Mouse (Mus musculus) myocyte (in vitro differentiated cells): ENCODE data around the gene Tesk2. TPM values are rescaled to one million over a fixed set of nuclear protein-coding genes. Genes with fewer than 3 reads are reported as not detected.

Experiments used
- H3K27me3 ChIP-seq: one replicate; pipeline ENCODE4 v1.6.1; 2011; ENCODE audit not compliant: control insufficient read depth, insufficient read depth, insufficient read length
- H3K36me3 ChIP-seq: one replicate; pipeline ENCODE4 v1.6.1; 2011; ENCODE audit not compliant: control insufficient read depth, insufficient read depth
- H3K4me2 ChIP-seq: one replicate; pipeline ENCODE4 v1.6.1; 2011; ENCODE audit warnings: low read depth, control low read depth
- H3K4me3 ChIP-seq: one replicate; pipeline ENCODE4 v1.5.1; 2011; ENCODE audit warnings: mild to moderate bottlenecking, control low read depth, moderate library complexity
- H3K79me2 ChIP-seq: one replicate; pipeline ENCODE4 v1.6.1; 2011; ENCODE audit not compliant: control insufficient read depth, insufficient read depth
- H3ac ChIP-seq: one replicate; pipeline ENCODE4 v1.6.1; 2011; ENCODE audit not compliant: control insufficient read depth, insufficient read length
- CEBPB ChIP-seq: IDR thresholded peaks from 2 replicates; pipeline ENCODE4 v1.6.1; 2011; ENCODE audit warnings: mild to moderate bottlenecking, moderate library complexity; ENCODE audit not compliant: poor library complexity, insufficient read depth, severe bottlenecking
- E2F4 ChIP-seq: IDR thresholded peaks from one replicate; pipeline ENCODE4 v1.6.1; 2011; ENCODE audit warnings: mild to moderate bottlenecking, control low read depth, moderate library complexity; ENCODE audit not compliant: insufficient read depth
- MAX ChIP-seq: IDR thresholded peaks from one replicate; pipeline ENCODE4 v1.6.1; 2011; ENCODE audit warnings: low read depth, mild to moderate bottlenecking, control low read depth
- MYOD1 ChIP-seq, 3 experiments: IDR thresholded peaks; one replicate each; pipeline ENCODE4 v1.6.1; 2011; ENCODE audit warnings: control low read depth in 2 of 3, low read depth in 2 of 3, mild to moderate bottlenecking in 2 of 3, moderate library complexity in 1 of 3; ENCODE audit not compliant: insufficient read length in 2 of 3, control insufficient read depth in 1 of 3
- MYOG ChIP-seq, 3 experiments: IDR thresholded peaks; one replicate each; pipeline ENCODE4 v1.6.1; 2011; ENCODE audit warnings: control low read depth in 2 of 3, low read depth in 2 of 3, mild to moderate bottlenecking in 2 of 3; ENCODE audit not compliant: insufficient read length in 2 of 3, control insufficient read depth in 1 of 3, insufficient read depth in 1 of 3
- POLR2A ChIP-seq: IDR thresholded peaks from one replicate; pipeline ENCODE4 v1.6.1; 2011; ENCODE audit warnings: low read depth, mild to moderate bottlenecking, control low read depth, moderate library complexity; ENCODE audit not compliant: insufficient read length
- POLR2AphosphoS2 ChIP-seq: IDR thresholded peaks from one replicate; pipeline ENCODE4 v1.6.1; 2011; ENCODE audit warnings: low read depth, control low read depth; ENCODE audit not compliant: insufficient read length
- REST ChIP-seq: IDR thresholded peaks from one replicate; pipeline ENCODE4 v1.6.1; 2011; ENCODE audit warnings: mild to moderate bottlenecking, control low read depth, moderate library complexity; ENCODE audit not compliant: insufficient read depth, insufficient read length
- SRF ChIP-seq: IDR thresholded peaks from one replicate; pipeline ENCODE4 v1.6.1; 2011; ENCODE audit warnings: low read depth; ENCODE audit not compliant: control insufficient read depth, insufficient read length
- TCF12 ChIP-seq: IDR thresholded peaks from one replicate; pipeline ENCODE4 v1.6.1; 2011; ENCODE audit warnings: mild to moderate bottlenecking, control low read depth; ENCODE audit not compliant: poor library complexity, insufficient read depth, severe bottlenecking
- TCF3 ChIP-seq: IDR thresholded peaks from one replicate; pipeline ENCODE4 v1.6.1; 2011; ENCODE audit warnings: low read depth, control low read depth; ENCODE audit not compliant: insufficient read length
- USF1 ChIP-seq: IDR thresholded peaks from one replicate; pipeline ENCODE4 v1.6.1; 2011; ENCODE audit warnings: low read depth, mild to moderate bottlenecking, control low read depth, moderate library complexity
- polyA plus RNA-seq: library from polyadenylated mRNA; unstranded; fragments of >200 nt; fragmentation: generic; extraction: Trizol; gene quantifications from one replicate; pipeline ENCODE4 v1.2.1, GENCODE M21; 2012; ENCODE audit warnings: missing spikeins

The Tesk2 gene
- polyA plus RNA-seq, 1 experiment: 3.8 TPM

- H3K4me2 ChIP-seq: peak overlapping the region; percentile 31
- TF ChIP-seq REST (no peak), MYOG (IDR thresholded peaks at IDR 0.05; ENCODE audit: control insufficient read depth in 1 of 3, insufficient read depth in 1 of 3, insufficient read length in 2 of 3, low read depth in 2 of 3) (no peak), MAX (no peak), USF1 (no peak), POLR2A (no peak), MYOD1 (IDR thresholded peaks at IDR 0.05; ENCODE audit: control insufficient read depth in 1 of 3, insufficient read length in 2 of 3, low read depth in 2 of 3) (no peak)
- H3K27me3 ChIP-seq: no peaks in the 10 kb centered on the region
- no peak overlapping the region for H3ac ChIP-seq
- peaks cover 36% of the 10 kb centered on the region for H3K79me2 ChIP-seq
- no peaks in the 10 kb centered on the region for H3K36me3 ChIP-seq
- no peak overlapping the region for H3K4me3 ChIP-seq
These were observed 4.7 kb downstream of the Tesk2 start for GRCm38 (mm10) chr4:116725444-116725843.

GRCm38 (mm10) chr4:116727401-116727800 lies 6.7 kb downstream of the Tesk2 start:
- Histone ChIP-seq H3K27me3 (no peaks in the 10 kb centered on the region), H3ac (no peak overlapping the region), H3K36me3 (no peaks in the 10 kb centered on the region), H3K79me2 (peaks cover 29% of the 10 kb centered on the region), H3K4me3 (no peak overlapping the region), H3K4me2 (no peak overlapping the region)
- TF ChIP-seq REST: no peak
- no peak for TF ChIP-seq TCF3
- no peak for TF ChIP-seq POLR2AphosphoS2
- TF ChIP-seq POLR2A: no peak
- no peak for TF ChIP-seq CEBPB
- no peak for TF ChIP-seq E2F4
- no peak for TF ChIP-seq SRF
- TF ChIP-seq TCF12: no peak
- no peak for TF ChIP-seq MAX
- TF ChIP-seq MYOG (IDR thresholded peaks at IDR 0.05; ENCODE audit: control insufficient read depth in 1 of 3, insufficient read depth in 1 of 3, insufficient read length in 2 of 3, low read depth in 2 of 3): no peak
- no peak for TF ChIP-seq MYOD1 (IDR thresholded peaks at IDR 0.05; ENCODE audit: control insufficient read depth in 1 of 3, insufficient read length in 2 of 3, low read depth in 2 of 3)
- no peak for TF ChIP-seq USF1

GRCm38 (mm10) chr4:116729532-116729931 lies 8.8 kb downstream of the Tesk2 start:
- Histone ChIP-seq H3K27me3 (no peaks in the 10 kb centered on the region), H3K36me3 (no peaks in the 10 kb centered on the region), H3K4me2 (no peak overlapping the region), H3K4me3 (no peak overlapping the region), H3ac (no peak overlapping the region), H3K79me2 (peaks cover 14% of the 10 kb centered on the region)
- no peak for TF ChIP-seq CEBPB
- no peak for TF ChIP-seq USF1
- TF ChIP-seq MYOD1 (IDR thresholded peaks at IDR 0.05; ENCODE audit: control insufficient read depth in 1 of 3, insufficient read length in 2 of 3, low read depth in 2 of 3): no peak
- no peak for TF ChIP-seq E2F4
- no peak for TF ChIP-seq TCF3
- TF ChIP-seq MAX: no peak
- TF ChIP-seq MYOG (IDR thresholded peaks at IDR 0.05; ENCODE audit: control insufficient read depth in 1 of 3, insufficient read depth in 1 of 3, insufficient read length in 2 of 3, low read depth in 2 of 3): no peak
- TF ChIP-seq POLR2A: no peak
- TF ChIP-seq SRF: no peak
- TF ChIP-seq TCF12: no peak
- no peak for TF ChIP-seq POLR2AphosphoS2
- no peak for TF ChIP-seq REST

- Histone ChIP-seq H3K27me3 (no peaks in the 10 kb centered on the region), H3K79me2 (peaks cover 14% of the 10 kb centered on the region), H3K4me3 (no peak overlapping the region), H3ac (no peak overlapping the region), H3K36me3 (no peaks in the 10 kb centered on the region), H3K4me2 (no peak overlapping the region)
- TF ChIP-seq TCF12 (no peak), TCF3 (no peak), POLR2A (no peak), SRF (no peak), REST (no peak), MYOD1 (IDR thresholded peaks at IDR 0.05; ENCODE audit: control insufficient read depth in 1 of 3, insufficient read length in 2 of 3, low read depth in 2 of 3) (no peak), E2F4 (no peak), MYOG (IDR thresholded peaks at IDR 0.05; ENCODE audit: control insufficient read depth in 1 of 3, insufficient read depth in 1 of 3, insufficient read length in 2 of 3, low read depth in 2 of 3) (no peak), CEBPB (no peak), USF1 (no peak), MAX (no peak), POLR2AphosphoS2 (no peak)
These were observed 10.3 kb downstream of the Tesk2 start for GRCm38 (mm10) chr4:116731077-116731476.

GRCm38 (mm10) chr4:116732355-116732754 lies 11.6 kb downstream of the Tesk2 start:
- Histone ChIP-seq H3K4me3 (no peak overlapping the region), H3K27me3 (no peaks in the 10 kb centered on the region), H3K36me3 (no peaks in the 10 kb centered on the region), H3ac (no peak overlapping the region), H3K79me2 (peaks cover 8% of the 10 kb centered on the region), H3K4me2 (no peak overlapping the region)
- TF ChIP-seq POLR2A (no peak), TCF12 (no peak), CEBPB (no peak), SRF (no peak), MYOD1 (IDR thresholded peaks at IDR 0.05; ENCODE audit: control insufficient read depth in 1 of 3, insufficient read length in 2 of 3, low read depth in 2 of 3) (no peak), REST (no peak), POLR2AphosphoS2 (no peak), MAX (no peak), MYOG (IDR thresholded peaks at IDR 0.05; ENCODE audit: control insufficient read depth in 1 of 3, insufficient read depth in 1 of 3, insufficient read length in 2 of 3, low read depth in 2 of 3) (no peak), TCF3 (no peak), USF1 (no peak), E2F4 (no peak)
